Mouse (Mus musculus): ENCODE measurements around the gene Pcyt1a.

GRCm38 (mm10) chr16:32460518-32460917, 29.8 kb downstream of the Pcyt1a start:
- TF ChIP-seq CTCF (IDR thresholded peaks at IDR 0.05; ENCODE audit: extremely low read depth, insufficient read depth, low read length) (no peak), POLR2A (IDR thresholded peaks at IDR 0.05; ENCODE audit: extremely low read depth, insufficient read depth, low read length) (no peak)

Data from cortical plate, adult 2 months (tissue).